Mouse (Mus musculus): ENCODE data around the gene Foxe1. TPM values are rescaled to one million over a fixed set of nuclear protein-coding genes. Genes with fewer than 3 reads are reported as not detected.

Foxe1 gene
- 0.36 TPM in 1 of 2 replicates, not detected in the other for polyA plus RNA-seq (2012)

DNA sequence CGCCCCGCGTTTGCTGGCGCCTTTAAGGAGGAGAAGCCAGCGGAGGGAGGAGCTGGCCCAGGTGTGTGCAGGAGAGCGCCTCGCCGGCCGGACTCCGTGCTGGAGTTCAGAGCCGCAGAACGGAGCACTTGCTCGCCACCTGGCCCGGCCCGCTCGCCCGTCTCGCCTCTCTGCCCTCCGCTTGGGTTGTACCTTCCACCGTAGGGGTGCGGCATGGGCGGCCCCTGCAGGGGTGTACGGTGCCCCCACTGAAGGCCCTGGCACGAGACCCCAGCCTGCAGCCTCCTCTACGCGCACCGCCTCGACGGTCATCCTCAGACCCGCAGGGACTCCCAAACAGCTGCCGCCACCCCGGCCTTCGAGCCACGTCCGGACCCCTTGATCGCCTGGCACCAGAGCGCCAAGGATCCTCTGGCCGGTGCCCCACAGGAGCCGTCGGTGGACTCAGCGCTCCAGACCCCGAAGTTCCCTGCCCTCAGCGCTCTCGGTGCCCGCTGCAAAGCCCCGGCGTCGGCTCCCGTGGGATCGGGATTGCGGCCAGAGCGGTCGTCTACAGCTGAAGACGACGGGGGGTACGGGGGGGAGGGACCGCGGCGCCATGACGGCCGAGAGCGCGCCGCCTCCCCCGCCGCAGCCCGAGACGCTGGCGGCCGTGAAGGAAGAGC is at the start of gene Foxe1:
Gene Foxe1 (plus strand): TSS at position 14 of the 665 bp plus-strand sequence.

DNA sequence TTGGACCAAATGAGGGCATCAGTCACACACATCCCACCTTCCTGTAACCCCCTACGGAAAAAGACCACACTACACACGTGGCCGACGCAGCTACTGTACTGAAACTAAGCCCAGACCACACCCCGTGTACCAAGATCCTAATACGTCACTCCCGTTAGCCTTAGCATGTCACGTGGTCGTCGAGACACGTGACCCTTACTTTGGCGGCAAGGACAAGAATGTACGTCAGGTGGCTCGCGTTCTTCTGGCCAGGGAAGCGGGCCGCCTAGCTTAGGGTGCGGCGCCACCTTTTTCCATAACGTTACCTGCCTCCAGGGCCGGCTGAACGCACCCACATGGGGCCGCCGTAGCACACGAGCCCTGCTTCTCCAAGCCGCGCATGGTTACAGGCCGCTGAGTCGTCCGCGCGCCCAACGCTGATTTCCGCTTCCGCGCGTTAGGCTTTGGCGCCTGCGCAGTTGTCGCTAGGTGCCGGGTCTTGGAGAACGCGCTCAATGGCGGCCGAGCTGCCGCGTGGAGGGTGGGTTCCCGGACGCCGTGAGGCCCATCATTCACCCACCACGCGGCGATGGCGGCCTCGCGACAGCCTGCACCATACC is 45.7 kb downstream of the Foxe1 start, which contains the start of gene Trmo:
Gene Trmo (minus strand): TSS at position 425 of the 599 bp plus-strand sequence.

Other genes starting within 250 kb of the Foxe1 start
- 12.2 and 21.2 TPM in 2 replicates for gene Ncbp1, start 205.0 kb upstream of the Foxe1 start, polyA plus RNA-seq (2012)
- 14.2 and 15.4 TPM in 2 replicates for gene Tstd2, start 204.9 kb upstream of the Foxe1 start, polyA plus RNA-seq (2012)
- gene Xpa, start 147.3 kb upstream of the Foxe1 start, polyA plus RNA-seq (2012): 27.6 and 33.1 TPM in 2 replicates
- 2.5 and 2.9 TPM in 2 replicates for gene Trmo, start 45.8 kb downstream of the Foxe1 start, polyA plus RNA-seq (2012)
- gene Hemgn, start 69.9 kb downstream of the Foxe1 start, polyA plus RNA-seq (2012): 3.2 and 5.4 TPM in 2 replicates
- 838 and 983 TPM in 2 replicates for gene Anp32b, start 107.3 kb downstream of the Foxe1 start, polyA plus RNA-seq (2012)
- 68.9 and 70.8 TPM in 2 replicates for gene Nans, start 145.6 kb downstream of the Foxe1 start, polyA plus RNA-seq (2012)
- gene Trim14, start 192.5 kb downstream of the Foxe1 start, polyA plus RNA-seq (2012): 28.5 and 33.5 TPM in 2 replicates